Mouse (Mus musculus): ENCODE results near the gene Golga5.

Golga5 gene

DNA sequence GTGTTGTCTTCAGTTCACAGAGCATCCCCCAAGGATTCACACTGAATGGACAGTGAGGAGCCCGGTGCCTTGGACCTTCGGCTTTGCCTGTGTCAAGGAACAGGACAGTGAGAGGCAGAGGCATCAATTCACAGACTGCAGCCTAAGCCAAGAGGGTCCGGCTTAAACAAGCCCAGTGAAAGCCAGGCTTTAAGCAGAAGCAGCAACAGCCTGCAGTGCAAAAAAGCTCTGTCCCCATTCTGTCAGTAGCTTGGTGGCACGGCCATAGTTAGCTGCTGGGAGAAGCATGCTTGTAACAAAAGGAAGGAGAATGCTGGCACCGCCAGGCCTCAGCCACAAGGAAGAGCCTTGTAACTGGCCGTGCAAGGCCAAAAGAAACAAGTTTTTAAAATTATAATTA lies 45.2 kb downstream of the Golga5 start:
- DNase-seq (ENCODE audit: low spot score) = no peak

DNA sequence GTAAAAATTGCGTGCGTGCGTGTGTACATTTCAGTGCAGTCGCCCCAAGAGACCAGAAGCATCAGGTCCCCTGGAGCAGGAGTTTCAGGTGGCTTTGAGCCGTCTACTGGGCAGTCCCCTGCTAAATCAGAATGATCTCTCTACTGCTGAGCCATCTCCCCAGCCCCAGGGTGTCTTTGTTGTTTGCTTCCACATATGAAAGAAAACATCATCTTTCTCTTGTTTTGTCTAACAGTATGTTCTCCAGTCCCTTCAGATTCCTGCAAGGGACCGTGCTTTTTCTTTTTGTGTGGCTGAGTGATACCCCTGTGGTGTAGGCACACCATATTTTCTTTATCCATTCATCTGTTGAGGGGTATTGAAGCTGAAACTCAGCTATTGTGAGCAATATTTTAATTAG lies 45.8 kb downstream of the Golga5 start:
- no peak for DNase-seq (ENCODE audit: low spot score)

DNA sequence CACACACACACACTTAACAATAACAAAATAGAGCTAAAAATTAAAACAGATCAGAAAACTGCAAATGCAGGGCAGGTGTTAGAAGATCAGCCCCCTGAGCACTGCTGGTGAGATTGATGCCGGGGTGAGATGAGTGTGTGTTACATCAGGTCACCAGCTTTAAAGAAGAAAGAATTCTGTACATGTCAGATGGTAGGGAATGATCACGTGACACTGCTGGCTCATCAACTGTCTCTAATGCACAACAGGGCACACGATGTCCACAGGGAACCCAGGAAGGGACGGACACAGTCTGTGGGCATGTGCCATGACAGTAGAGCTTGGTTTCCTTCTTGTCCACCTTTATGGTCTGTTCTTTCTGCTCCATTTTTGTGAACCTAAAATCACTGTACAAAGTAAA lies 47.2 kb downstream of the Golga5 start:
- no peak for DNase-seq (ENCODE audit: low spot score)

DNA sequence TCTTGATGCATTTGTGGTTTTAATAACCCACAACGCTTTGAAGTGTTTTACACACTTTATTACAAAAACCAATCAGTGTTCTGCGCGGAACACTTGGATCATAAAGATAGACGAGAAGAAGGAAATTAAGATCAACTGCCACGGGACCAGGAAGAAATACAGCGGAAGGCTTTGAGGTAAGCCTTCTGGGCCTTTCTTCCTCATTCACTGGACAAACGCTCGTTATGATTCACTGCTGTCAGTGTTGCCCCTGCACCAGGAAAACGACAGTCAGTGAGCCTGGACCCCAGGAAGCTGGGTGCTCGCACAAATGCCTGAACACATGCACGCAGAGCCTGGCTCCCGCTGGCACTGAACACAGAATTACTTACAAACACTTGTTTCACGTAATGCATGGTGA lies 48.7 kb downstream of the Golga5 start:
- no peak for DNase-seq (ENCODE audit: low spot score)

DNA sequence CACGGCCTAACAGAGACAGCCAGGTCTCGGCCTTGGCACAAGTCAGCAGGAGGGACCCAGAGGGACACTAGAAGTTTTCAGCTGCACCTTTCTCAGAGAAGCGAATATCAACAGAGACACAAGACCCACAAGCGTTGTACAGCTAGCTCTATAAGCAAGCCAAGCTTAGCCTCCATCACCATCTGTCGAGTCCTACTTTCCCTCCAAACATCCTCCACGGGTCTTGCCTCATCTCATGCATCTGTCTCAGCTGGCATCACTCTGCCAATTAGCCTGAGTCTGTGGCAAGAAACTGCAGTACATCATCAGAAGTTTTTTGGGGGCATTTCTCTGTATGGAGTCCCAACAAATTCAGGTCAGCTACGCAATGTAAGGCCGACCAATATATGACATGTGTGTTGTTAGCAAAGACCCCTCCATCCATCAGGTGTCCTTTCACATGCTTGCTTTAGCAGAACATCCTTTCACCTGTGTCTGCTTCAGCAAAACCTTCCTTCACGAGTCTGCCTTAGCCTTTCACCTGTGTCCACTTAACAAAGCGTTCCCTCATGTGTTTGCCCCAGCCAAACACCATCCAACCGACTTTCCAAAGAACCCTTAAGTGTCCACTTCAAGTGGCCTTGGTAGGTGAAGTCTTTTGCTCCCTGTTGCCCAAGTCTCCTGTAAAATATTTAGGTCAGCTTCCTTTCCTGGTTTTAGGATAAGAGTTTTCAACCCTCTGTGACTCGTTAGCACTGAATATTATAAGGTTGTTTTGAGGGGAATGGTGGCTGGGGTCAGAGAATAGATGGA lies 51.2 kb downstream of the Golga5 start:
- no peak for DNase-seq (ENCODE audit: low spot score)

DNA sequence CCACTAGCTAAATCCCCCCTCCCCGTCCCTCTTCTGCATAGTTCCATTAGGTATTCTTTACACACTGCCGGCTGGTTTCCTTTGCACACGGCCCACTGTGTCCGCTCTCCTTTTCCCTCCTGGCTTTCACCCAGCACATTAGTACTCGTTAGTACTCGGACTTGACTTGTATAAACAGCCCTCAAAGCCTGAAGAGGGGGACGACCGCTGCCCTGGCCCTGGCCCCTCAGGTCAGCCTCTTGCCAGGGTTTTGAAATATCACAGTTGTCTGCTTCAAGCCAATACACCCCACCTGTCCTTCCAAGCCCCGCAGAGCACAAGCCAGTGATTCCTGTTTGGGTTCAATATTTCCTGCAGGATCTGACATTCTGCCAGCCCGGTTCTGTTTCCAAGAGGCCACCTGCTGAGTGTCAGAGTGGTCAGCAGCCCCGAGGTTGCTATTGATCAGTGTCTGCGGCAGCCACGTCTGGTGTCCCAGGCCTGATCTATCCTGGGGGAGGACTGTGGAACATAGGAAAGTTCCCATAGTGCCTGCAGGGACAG lies 52.9 kb downstream of the Golga5 start:
- DNase-seq (ENCODE audit: low spot score) = no peak

DNA sequence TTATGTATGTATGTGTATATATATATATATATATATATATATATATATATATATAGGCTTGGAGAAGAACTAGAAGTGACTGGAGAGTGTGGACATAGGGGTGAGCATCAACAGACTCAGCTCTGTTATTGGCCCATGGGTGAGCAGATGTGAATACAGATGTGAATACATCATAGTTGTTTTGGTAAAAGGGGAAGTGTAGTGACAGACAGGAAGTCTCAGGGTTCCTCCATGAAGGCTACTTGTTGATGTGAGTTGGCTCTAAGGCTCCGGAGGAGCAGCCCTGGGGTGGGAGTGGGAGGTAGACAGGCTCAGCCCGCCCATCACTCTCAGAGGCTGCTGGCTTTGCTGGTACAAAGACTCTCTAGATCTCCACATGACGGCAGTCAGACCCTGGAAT lies 55.3 kb downstream of the Golga5 start:
- DNase-seq (ENCODE audit: low spot score) = no peak

DNA sequence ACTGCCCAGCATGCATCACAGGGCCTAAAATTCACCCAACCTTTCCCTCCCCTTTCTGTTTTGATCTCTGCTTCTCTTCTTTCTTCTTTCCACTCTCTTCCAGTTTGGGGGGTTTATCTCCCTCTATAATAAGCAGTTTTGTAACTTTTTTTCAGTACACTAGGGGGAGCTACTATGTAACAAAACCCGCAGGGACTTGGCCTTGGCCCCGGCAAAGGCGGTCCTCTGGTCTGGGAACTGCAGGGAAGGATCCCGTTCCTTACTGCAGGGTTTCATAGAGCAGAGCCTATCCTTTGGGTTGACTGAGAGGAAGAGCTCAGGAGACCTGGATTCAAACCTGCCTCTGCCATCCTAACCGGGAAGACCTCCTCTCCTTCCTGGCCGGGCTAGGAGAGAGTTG lies 55.8 kb downstream of the Golga5 start:
- peak; percentile 40 for DNase-seq (ENCODE audit: low spot score)

DNA sequence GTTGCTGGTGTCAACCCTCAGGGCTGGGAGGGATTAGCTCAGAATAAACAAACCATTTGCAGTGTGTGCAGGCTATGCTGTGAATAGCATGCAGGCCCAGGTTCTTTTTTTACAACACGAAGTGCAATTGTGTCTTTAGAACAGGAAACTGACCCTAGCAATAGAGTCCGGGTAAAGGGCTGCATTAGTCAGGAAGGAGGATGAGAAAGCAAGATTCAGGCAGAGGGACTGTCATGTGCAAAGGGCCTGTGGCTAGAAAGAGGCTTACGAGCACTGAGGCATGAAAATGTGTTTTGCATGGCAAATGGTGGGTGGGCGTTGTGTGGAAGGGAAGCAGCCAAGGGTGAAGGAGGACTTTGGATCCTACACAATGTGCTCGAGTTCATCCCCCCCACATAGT lies 59.1 kb downstream of the Golga5 start:
- no peak for DNase-seq (ENCODE audit: low spot score)

DNA sequence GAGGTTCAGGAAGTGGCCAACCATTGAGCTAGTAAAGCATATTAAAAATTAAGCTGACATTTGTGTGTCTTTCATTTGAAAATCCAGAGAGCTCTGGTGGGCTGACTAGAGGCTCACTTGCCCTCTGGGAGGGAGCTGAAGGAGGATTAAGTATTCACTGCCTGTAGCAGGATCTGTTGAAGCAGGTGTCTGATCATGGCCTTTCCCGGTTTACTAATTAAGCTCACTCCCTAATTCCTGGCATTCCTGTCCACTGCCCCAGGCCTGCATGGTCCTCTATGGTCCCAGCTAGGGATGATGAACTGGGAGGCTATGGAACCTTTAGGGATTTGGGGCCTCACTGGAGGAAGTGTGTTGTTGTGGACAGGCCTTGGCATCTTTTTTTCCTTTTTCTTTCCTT lies 66.9 kb downstream of the Golga5 start:
- no peak for DNase-seq (ENCODE audit: low spot score)

DNA sequence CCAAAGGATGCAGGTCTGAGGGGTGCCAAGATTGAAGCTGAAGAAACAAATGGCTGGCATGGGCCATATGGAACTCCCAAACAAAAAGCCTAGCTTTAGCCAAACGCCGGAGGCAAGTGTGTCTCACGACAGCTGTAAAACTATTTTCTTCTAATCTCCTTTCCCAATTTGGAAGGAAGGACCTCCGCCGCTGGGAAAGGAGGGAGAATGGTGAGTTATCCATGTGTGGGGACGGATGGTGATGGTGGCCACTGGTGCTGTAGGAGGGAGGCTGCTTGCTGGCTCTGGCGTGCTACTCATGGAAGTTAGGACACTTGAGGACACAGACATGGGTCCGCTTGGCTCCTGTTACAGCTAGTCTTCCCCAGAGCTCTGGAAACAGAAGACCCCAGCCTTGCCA lies 71.3 kb downstream of the Golga5 start:
- DNase-seq (ENCODE audit: low spot score) = no peak

DNA sequence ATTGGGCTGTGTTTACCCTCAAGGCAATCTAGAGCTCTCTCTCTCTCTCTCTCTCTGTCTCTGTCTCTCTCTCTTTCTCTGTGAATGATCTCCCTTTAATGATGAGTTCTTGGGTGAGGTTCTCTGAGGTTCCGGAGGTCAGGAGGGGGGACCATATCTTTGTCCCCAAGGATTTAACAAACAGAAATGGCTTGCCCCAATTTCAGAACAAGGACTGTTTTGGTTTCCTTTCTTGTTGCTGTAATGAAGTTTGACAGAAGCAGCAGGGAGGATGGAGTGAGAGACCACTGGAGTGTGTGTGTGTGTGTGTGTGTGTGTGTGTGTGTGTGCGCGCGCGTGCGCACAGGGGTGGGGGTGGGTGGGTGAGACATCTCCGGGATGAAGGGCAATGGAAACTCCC lies 72.2 kb downstream of the Golga5 start:
- no peak for DNase-seq (ENCODE audit: low spot score)

DNA sequence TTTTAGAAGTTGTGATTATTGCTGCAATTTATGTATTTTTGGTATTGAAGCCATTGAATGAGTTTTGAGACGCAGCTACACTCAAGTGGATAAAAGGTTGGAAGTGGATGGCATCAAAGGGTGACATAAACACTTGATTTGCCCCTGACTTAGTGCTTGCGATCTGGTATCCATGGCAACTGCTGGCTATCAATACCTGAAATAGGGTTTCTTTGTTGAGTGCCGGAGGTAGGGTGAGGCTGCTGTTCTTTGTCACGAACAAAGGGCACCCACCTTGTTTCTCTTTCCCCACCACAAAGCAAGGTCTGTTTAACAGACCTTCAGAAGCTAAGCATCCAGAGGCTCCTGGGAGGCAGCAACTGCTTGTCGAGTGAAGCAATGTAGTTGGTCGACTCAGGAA lies 76.2 kb downstream of the Golga5 start:
- no peak for DNase-seq (ENCODE audit: low spot score)
